Mouse (Mus musculus) kidney, adult 11 months (tissue): ENCODE data around the gene Als2cr12.
"Not testable (repeated sequence)": the region's sequence is repeated elsewhere in the genome, so short reads cannot be mapped to it uniquely, and the experiment has no call there.

Source experiments
- DNase-seq: peaks from one replicate; pipeline ENCODE4 v3.0.0; 2022

The Als2cr12 gene

GRCm38 (mm10) chr1:58678412-58678811 lies 17.4 kb downstream of the Als2cr12 start:
- DNase-seq = not testable (repeated sequence)

- DNase-seq = peak; percentile 14
Observed at GRCm38 (mm10) chr1:58677575-58677974, 18.2 kb downstream of the Als2cr12 start.

GRCm38 (mm10) chr1:58675011-58675410 lies 20.8 kb downstream of the Als2cr12 start:
- no peak for DNase-seq

GRCm38 (mm10) chr1:58672116-58672515 lies 23.7 kb downstream of the Als2cr12 start:
- no peak for DNase-seq

GRCm38 (mm10) chr1:58669635-58670034 lies 26.2 kb downstream of the Als2cr12 start:
- DNase-seq = not testable (repeated sequence)

GRCm38 (mm10) chr1:58668191-58668590 lies 27.6 kb downstream of the Als2cr12 start:
- no peak for DNase-seq

GRCm38 (mm10) chr1:58663365-58663764 lies 32.4 kb downstream of the Als2cr12 start:
- not testable (repeated sequence) for DNase-seq

- DNase-seq = peak; percentile 11
Observed at GRCm38 (mm10) chr1:58662671-58663070, 33.1 kb downstream of the Als2cr12 start.

GRCm38 (mm10) chr1:58652480-58653403 lies 43.0 kb downstream of the Als2cr12 start:
- DNase-seq = peak; percentile 64

GRCm38 (mm10) chr1:58651571-58652456 lies 44.0 kb downstream of the Als2cr12 start:
- not testable (repeated sequence) for DNase-seq

GRCm38 (mm10) chr1:58628847-58629246 lies 66.9 kb downstream of the Als2cr12 start:
- DNase-seq = not testable (repeated sequence)

- DNase-seq = no peak
Observed at GRCm38 (mm10) chr1:58621996-58622748, 73.6 kb downstream of the Als2cr12 start.

GRCm38 (mm10) chr1:58621251-58621650 lies 74.5 kb downstream of the Als2cr12 start:
- DNase-seq = peak; percentile 30

- DNase-seq = no peak
Observed at GRCm38 (mm10) chr1:58618766-58619165, 77.0 kb downstream of the Als2cr12 start.

GRCm38 (mm10) chr1:58617978-58618668 lies 77.7 kb downstream of the Als2cr12 start:
- no peak for DNase-seq

GRCm38 (mm10) chr1:58617076-58617475 lies 78.7 kb downstream of the Als2cr12 start:
- DNase-seq = no peak

GRCm38 (mm10) chr1:58616176-58616575 lies 79.6 kb downstream of the Als2cr12 start:
- DNase-seq = no peak

GRCm38 (mm10) chr1:58615146-58615545 lies 80.6 kb downstream of the Als2cr12 start:
- DNase-seq = no peak

- DNase-seq = peak; percentile 86
Observed at GRCm38 (mm10) chr1:58614424-58614823, 81.4 kb downstream of the Als2cr12 start.

GRCm38 (mm10) chr1:58613786-58614185 lies 82.0 kb downstream of the Als2cr12 start:
- DNase-seq = no peak

- DNase-seq = no peak
Observed at GRCm38 (mm10) chr1:58610611-58611010, 85.2 kb downstream of the Als2cr12 start.

- DNase-seq = peak; percentile 17
Observed at GRCm38 (mm10) chr1:58610166-58610565, 85.6 kb downstream of the Als2cr12 start.
